Mouse (Mus musculus): ENCODE data around the gene Htra3.

DNA sequence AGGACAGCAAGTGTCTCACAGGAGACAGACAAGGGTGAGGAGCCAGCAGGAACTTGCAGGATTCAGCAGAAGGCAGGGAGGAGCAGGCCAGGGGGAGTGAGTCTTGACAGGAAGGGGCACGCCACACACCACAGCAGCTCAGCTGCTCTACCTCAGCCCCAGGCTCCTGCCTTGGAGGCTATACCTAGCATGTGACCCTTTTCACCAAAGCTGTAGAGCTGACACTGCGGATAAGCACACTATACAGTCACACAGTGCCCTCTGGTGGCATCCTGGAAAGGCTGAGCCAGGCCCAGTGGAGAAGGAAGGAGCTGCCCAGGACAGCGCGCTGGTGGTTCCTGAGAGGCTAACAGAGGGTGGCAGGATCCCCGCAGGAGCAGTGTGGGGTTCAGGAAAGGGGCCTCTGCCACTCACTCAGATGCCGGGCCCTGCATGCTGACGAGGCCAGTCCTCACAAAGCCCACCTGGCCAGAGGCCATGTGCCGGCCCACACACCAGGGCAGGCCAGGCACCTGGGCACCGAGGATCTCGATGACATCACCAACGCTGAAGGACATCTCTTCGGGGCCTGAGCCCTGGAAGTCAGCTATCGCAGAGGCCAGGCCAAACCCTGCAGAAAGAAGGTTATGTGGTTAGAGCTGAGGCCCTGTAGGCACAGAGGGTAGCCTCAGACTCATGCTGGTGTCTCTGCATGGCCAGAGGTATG, 34.2 kb upstream of the Htra3 start:
- TF ChIP-seq CTCF (conservative IDR thresholded peaks at IDR 0.05; ENCODE audit: insufficient read depth, insufficient read length, low read depth, low read length) (peak; percentile 95), POLR2A (IDR thresholded peaks at IDR 0.05; ENCODE audit: low read depth, low read length) (no peak)
